Mouse (Mus musculus): ENCODE measurements at regions not wholly inside any gene's neighbourhood (a gene's known extent, or its start where the extent isn't known, plus 50 kb on each side); places are given as distances from the start of the nearest gene placed in this dataset.

DNA sequence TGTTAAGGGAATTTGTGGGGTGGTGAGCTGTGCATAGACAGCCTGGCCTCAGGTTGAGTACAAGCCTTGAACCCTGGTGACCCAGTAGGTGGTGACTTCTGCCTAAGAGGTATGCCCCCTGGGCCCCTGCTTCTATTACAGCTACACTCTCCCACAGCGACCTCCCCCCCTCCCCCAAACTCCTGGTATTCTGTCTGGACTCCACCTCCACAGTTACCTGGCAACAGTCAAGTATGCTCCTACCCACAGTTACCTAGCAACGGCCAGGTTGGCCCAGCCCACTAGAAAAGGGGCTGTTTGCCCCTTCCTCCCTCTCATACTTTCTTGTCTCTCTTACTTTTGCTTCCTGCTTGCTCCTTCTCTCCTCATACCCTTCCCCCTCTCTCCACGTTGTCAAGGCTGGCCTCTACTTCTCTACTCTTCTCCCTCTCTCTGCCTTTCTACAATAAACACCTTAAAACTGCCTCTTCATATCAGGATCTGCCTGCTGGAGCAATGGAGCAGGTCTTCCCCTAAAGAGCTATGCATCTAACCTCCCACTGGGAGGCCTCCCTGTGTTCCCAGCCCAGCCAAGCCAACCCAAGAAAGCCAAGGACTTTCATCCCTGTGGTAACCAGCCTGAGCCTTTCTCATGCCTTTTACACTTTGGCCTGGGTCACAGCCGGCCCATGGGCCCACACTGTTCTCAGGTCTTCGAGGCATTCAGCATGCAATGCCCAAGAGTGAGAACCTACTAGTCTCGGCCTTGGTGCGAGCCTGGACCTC lies 457.5 kb downstream of the Hdgfl1 start:
- Histone ChIP-seq H3K9ac (ENCODE audit: control insufficient read depth, low read depth, low read length, poor library complexity, severe bottlenecking) (no peak overlapping the region), H3K4me3 (ENCODE audit: control insufficient read depth in 1 of 2, insufficient read depth in 1 of 2, low read depth in 2 of 2, low read length in 2 of 2) (no peak overlapping the region), H3K27ac (ENCODE audit: control insufficient read depth, low read depth, low read length) (no peak overlapping the region), H3K9me3 (replicated peaks; ENCODE audit: insufficient read depth, low read length) (no peaks in the 10 kb centered on the region), H3K4me1 (ENCODE audit: control insufficient read depth in 1 of 2, insufficient read depth in 2 of 2, low read length in 2 of 2) (no peaks in the 10 kb centered on the region), H3K36me3 (ENCODE audit: control insufficient read depth in 1 of 2, insufficient read depth in 2 of 2, low read length in 2 of 2) (no peaks in the 10 kb centered on the region), H3K27me3 (ENCODE audit: control insufficient read depth in 1 of 2, insufficient read depth in 2 of 2, low read length in 2 of 2) (no peaks in the 10 kb centered on the region), H3K79me2 (ENCODE audit: control insufficient read depth, insufficient read depth, low read length, poor library complexity) (no peaks in the 10 kb centered on the region)
- no peak for TF ChIP-seq ELF1 (IDR thresholded peaks at IDR 0.05; ENCODE audit: low read depth, low read length)
- no peak for TF ChIP-seq RAD21 (IDR thresholded peaks at IDR 0.05; ENCODE audit: low read depth, low read length)
- no peak for TF ChIP-seq ZNF384 (IDR thresholded peaks at IDR 0.05; ENCODE audit: low read depth, low read length)
- TF ChIP-seq POLR2AphosphoS5 (IDR thresholded peaks at IDR 0.05; ENCODE audit: borderline replicate concordance, low read depth, low read length): no peak
- no peak for TF ChIP-seq NELFE (IDR thresholded peaks at IDR 0.05; ENCODE audit: low read depth, low read length)
- TF ChIP-seq EP300 (IDR thresholded peaks at IDR 0.05; ENCODE audit: low read depth in 1 of 2, low read length in 2 of 2): no peak
- TF ChIP-seq HCFC1 (IDR thresholded peaks at IDR 0.05; ENCODE audit: low read depth, low read length): no peak
- TF ChIP-seq POLR2AphosphoS2 (IDR thresholded peaks at IDR 0.05; ENCODE audit: low read length): no peak
- TF ChIP-seq GATA1 (IDR thresholded peaks at IDR 0.05; ENCODE audit: low read depth, low read length): no peak
- TF ChIP-seq NRF1 (IDR thresholded peaks at IDR 0.05; ENCODE audit: insufficient read depth, low read depth, low read length, poor library complexity, severe bottlenecking): no peak
- TF ChIP-seq CHD1 (IDR thresholded peaks at IDR 0.05; ENCODE audit: low read depth, low read length): no peak
- TF ChIP-seq ZC3H11A (IDR thresholded peaks at IDR 0.05; ENCODE audit: low read depth, low read length): no peak
- no peak for TF ChIP-seq BHLHE40 (IDR thresholded peaks at IDR 0.05; ENCODE audit: borderline replicate concordance, low read depth, low read length)
- TF ChIP-seq CTCF (IDR thresholded peaks at IDR 0.05 in 2 of 3, conservative IDR thresholded peaks at IDR 0.05 in 1 of 3; ENCODE audit: control insufficient read depth in 1 of 3, insufficient read depth in 1 of 3, low read depth in 2 of 3, low read length in 3 of 3, poor library complexity in 1 of 3, severe bottlenecking in 1 of 3): no peak
- TF ChIP-seq JUND (IDR thresholded peaks at IDR 0.05; ENCODE audit: low read depth, low read length): no peak
- DNase-seq (ENCODE audit: low read depth, low spot score): no peak

DNA sequence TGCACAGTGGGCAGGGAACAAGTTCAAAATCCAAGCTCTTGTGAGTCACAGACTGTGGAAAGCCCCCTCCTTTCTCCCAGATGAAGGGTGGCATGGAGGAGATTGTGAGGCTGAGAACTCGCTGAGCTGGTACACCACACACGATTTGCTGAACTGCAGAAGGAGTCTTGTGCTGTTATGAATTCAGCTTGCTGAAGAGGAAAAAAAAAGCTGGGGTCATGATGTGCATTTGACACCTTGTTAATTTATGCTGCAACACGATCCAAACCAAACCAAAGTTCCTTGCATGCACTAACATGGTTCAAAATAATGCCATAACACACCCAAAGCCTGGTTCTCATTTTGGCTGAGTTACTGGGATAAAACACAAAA lies 485.9 kb downstream of the Hdgfl1 start:
- H3K27ac ChIP-seq (ENCODE audit: control insufficient read depth, low read depth, low read length): no peak overlapping the region
- no peaks in the 10 kb centered on the region for H3K9me3 ChIP-seq (replicated peaks; ENCODE audit: insufficient read depth, low read length)
- no peak for DNase-seq (ENCODE audit: low read depth, low spot score)
- no peaks in the 10 kb centered on the region for H3K79me2 ChIP-seq (ENCODE audit: control insufficient read depth, insufficient read depth, low read length, poor library complexity)
- no peak overlapping the region for H3K9ac ChIP-seq (ENCODE audit: control insufficient read depth, low read depth, low read length, poor library complexity, severe bottlenecking)
- H3K27me3 ChIP-seq (ENCODE audit: control insufficient read depth in 1 of 2, insufficient read depth in 2 of 2, low read length in 2 of 2): no peaks in the 10 kb centered on the region
- H3K36me3 ChIP-seq (ENCODE audit: control insufficient read depth in 1 of 2, insufficient read depth in 2 of 2, low read length in 2 of 2): no peaks in the 10 kb centered on the region
- no peaks in the 10 kb centered on the region for H3K4me1 ChIP-seq (ENCODE audit: control insufficient read depth in 1 of 2, insufficient read depth in 2 of 2, low read length in 2 of 2)
- TF ChIP-seq TBP (IDR thresholded peaks at IDR 0.05; ENCODE audit: low read depth, low read length): no peak
- no peak for TF ChIP-seq CHD2 (IDR thresholded peaks at IDR 0.05; ENCODE audit: low read length)
- H3K4me3 ChIP-seq (ENCODE audit: control insufficient read depth in 1 of 2, insufficient read depth in 1 of 2, low read depth in 2 of 2, low read length in 2 of 2): no peak overlapping the region

Data from MEL (cell line).